Mouse (Mus musculus) C2C12 (cell line): Measurements from ENCODE around the gene Mrpl39. TPM values are rescaled to one million over a fixed set of nuclear protein-coding genes. Genes with fewer than 3 reads are reported as not detected.

Experiments used
- H3K27me3 ChIP-seq: one replicate; pipeline ENCODE4 v1.6.1; 2011; ENCODE audit not compliant: control insufficient read depth, insufficient read depth, insufficient read length
- H3K36me3 ChIP-seq: one replicate; pipeline ENCODE4 v1.6.1; 2011; ENCODE audit not compliant: control insufficient read depth, insufficient read depth
- H3K4me3 ChIP-seq: one replicate; pipeline ENCODE4 v1.5.1; 2011; ENCODE audit warnings: mild to moderate bottlenecking, control low read depth; ENCODE audit not compliant: poor library complexity, insufficient read depth, severe bottlenecking
- H3K79me2 ChIP-seq: one replicate; pipeline ENCODE4 v1.6.1; 2011; ENCODE audit not compliant: control insufficient read depth, insufficient read depth
- H3K79me3 ChIP-seq: one replicate; pipeline ENCODE4 v1.6.1; 2011; ENCODE audit warnings: low read depth, control low read depth
- H3ac ChIP-seq: one replicate; pipeline ENCODE3; 2011; ENCODE audit warnings: low read depth; ENCODE audit not compliant: control insufficient read depth, insufficient read length
- CEBPB ChIP-seq: IDR thresholded peaks from one replicate; pipeline ENCODE4 v1.6.1; 2011; ENCODE audit warnings: low read depth, mild to moderate bottlenecking, control low read depth, moderate library complexity
- CTCF ChIP-seq: IDR thresholded peaks from one replicate; pipeline ENCODE4 v1.5.1; 2011; ENCODE audit not compliant: control insufficient read depth, insufficient read depth, insufficient read length
- FOSL1 ChIP-seq: IDR thresholded peaks from one replicate; pipeline ENCODE4 v1.8.0; 2011; ENCODE audit warnings: mild to moderate bottlenecking, low read length; ENCODE audit not compliant: poor library complexity, insufficient read depth, severe bottlenecking
- MAX ChIP-seq: IDR thresholded peaks from one replicate; pipeline ENCODE4 v1.6.1; 2011; ENCODE audit warnings: mild to moderate bottlenecking, control low read depth
- MYOD1 ChIP-seq: IDR thresholded peaks from one replicate; pipeline ENCODE4 v1.6.1; 2011; ENCODE audit warnings: low read depth; ENCODE audit not compliant: control insufficient read depth, insufficient read length
- MYOG ChIP-seq: IDR thresholded peaks from one replicate; pipeline ENCODE4 v1.6.1; 2011; ENCODE audit not compliant: control insufficient read depth, insufficient read length; ENCODE audit errors: extremely low read depth
- USF1 ChIP-seq: IDR thresholded peaks from one replicate; pipeline ENCODE4 v1.6.1; 2011; ENCODE audit warnings: low read depth, mild to moderate bottlenecking, control low read depth, moderate library complexity
- polyA plus RNA-seq: library from polyadenylated mRNA; unstranded; fragments of >200 nt; fragmentation: generic; extraction: Trizol; gene quantifications from one replicate; pipeline ENCODE4 v1.2.1, GENCODE M21; 2012; ENCODE audit warnings: missing spikeins

The Mrpl39 gene
- polyA plus RNA-seq, 1 experiment = 44.7 TPM

DNA sequence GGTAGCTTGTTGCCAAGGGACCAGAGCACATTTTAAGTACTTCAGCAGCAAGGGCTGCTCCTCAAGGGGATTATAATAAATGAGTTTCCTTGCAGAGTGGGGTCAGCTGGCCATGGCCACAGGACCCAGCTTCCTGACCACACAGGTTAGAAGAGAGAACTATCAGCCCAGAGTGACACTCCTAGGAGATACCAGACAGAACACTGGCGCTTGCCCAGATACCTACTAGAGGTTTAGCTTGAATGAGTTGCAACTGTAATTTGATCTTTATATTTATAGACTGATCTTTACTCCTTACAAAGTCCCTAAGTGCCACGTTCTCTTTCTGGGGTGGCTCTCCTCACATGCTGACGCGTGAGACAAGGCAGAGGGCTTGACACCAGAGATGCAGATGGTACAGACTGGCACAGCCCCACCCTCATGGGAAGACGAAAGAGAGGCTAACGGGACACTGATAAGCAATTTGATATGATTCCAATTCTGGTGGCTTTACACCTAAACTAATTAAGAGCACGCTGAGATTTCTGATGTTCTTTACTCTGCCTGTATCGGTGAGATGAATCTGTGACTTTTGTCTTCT lies 30.8 kb downstream of the Mrpl39 start:
- no peaks in the 10 kb centered on the region for H3K36me3 ChIP-seq
- no peaks in the 10 kb centered on the region for H3K27me3 ChIP-seq
- H3K79me2 ChIP-seq = peaks cover 67% of the 10 kb centered on the region
- H3K79me3 ChIP-seq = peaks cover 44% of the 10 kb centered on the region
- no peak overlapping the region for H3K4me3 ChIP-seq
- no peak overlapping the region for H3ac ChIP-seq
- TF ChIP-seq MAX (no peak), FOSL1 (no peak), CTCF (no peak), MYOG (no peak), CEBPB (no peak), MYOD1 (no peak), USF1 (no peak)

DNA sequence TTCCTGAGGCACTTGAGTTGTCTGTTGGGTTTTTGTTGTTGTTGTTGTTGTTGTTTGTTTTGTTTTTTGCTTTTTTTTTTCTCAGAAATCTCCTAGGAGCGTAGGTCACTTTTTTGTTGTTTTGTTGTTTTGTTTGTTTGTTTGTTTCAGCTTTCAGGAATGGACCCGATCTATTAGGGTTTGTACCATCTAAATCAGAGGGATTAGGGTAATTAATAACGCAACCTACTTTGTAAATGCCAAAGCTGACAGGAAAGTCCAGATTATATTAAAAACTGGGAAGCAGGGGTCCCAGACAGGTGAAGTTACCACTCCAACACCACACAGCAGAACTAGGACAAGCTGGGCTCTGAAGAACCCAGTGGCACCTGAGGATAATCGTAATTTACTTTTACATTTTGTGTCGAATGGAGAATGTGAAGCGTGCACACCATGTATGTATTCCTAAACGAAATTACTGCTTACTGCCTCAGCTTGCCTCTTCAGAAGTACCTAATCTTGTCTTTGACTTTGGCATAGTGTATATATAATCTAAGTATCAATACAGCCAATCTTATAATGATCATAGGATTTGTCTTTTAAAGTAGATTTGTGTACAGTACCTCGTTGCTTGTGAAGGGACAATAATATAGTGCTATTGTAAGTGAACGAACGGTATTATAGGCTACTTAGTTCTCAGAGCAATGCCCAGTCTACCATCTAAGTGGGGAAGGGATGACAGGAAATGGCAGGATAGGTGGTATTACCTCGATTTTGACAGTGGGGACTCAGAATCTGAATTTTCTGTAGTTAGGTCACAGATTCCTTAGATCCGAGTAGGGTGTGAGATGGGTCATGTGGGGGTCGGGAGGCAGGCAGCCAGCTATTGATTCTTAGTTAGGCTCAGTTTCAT lies 31.5 kb downstream of the Mrpl39 start:
- H3K79me3 ChIP-seq = peaks cover 44% of the 10 kb centered on the region
- H3K79me2 ChIP-seq = peaks cover 60% of the 10 kb centered on the region
- peak overlapping the region; percentile 54 for H3K4me3 ChIP-seq
- TF ChIP-seq CEBPB (no peak), CTCF (no peak)
- H3K36me3 ChIP-seq = no peaks in the 10 kb centered on the region
- H3K27me3 ChIP-seq = no peaks in the 10 kb centered on the region
- H3ac ChIP-seq = peak overlapping the region; percentile 84

DNA sequence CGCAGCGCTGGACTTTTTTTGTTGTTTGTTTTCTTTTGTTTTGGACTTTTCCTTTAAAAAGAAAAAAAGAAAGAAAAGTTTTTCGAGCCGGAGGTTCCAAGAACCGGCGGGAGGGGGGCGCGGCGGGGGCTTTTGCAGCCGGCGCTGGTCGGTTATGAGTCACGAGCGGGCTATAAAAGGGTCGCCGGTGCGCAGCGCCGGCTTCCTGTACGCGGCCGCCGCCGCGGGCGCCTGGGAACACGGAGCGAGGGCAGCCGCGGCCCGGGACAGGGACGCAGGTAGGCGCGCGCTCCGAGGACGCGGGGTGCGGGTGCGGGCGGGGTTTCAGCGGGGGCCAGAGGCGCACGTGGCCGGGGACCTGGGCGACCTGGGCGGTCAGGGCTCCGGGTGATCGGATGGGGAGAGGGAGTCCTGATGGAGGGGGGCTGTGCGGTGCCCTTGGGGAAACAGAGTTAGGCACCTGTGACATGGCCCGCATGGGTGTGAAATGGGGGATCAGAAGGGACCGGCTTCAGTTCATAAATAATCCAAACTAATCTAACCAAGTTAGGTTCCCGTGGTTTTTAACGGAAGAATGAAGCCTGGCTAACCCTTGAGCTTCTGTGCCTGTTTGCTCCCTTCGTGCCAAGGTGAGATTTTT lies 32.3 kb downstream of the Mrpl39 start:
- Histone ChIP-seq H3K36me3 (no peaks in the 10 kb centered on the region), H3ac (peak overlapping the region; percentile 84), H3K79me3 (peaks cover 41% of the 10 kb centered on the region), H3K4me3 (peak overlapping the region; percentile 54), H3K27me3 (no peaks in the 10 kb centered on the region), H3K79me2 (peaks cover 52% of the 10 kb centered on the region)
- TF ChIP-seq FOSL1 (no peak), CTCF (no peak), USF1 (no peak), MYOG (no peak), MAX (no peak), CEBPB (no peak), MYOD1 (no peak)

DNA sequence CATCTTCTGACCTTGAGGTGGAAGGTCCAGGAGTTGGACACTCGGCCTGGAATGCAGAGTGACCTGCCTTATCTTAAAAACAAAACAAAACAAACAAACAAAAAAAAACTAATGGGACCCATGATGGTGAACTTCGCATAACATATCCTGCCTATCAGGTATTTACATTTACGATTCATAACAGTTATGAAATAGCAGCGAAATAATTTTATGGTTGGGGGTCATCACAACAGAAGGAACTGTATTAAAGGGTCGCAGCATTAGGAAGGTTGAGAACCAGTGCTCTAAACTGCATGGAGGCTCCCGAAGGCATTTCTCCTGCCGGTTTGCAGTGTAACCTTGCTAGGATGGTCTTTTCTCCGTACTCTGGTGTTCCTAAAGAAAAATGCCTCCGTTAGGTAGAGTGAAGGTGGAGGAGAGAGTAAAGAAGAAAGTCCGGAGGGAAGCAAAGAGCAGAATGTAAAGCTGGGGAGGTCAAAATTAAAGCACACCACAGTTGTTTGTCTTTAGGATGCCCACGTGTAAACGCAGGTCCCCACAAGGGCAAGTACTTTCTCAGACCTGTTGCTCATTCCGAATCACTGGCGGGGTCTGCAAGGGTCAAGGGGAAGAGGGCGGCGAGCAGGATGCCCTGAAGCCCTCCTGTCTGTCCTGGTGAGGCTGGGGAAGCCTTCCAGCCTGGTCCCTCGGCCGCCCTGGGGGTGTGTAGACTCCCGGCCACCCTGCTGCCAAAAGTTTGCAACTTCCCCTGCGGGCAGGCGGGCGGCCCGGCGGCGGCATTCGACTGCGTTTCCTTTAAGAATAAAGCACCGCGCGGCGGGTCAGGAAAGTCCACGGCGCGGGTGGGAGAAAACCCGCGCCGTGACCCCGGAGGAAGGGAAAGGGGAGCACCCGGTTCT lies 33.1 kb downstream of the Mrpl39 start:
- Histone ChIP-seq H3ac (peak overlapping the region; percentile 5), H3K4me3 (peak overlapping the region; percentile 54), H3K79me3 (peaks cover 36% of the 10 kb centered on the region), H3K36me3 (no peaks in the 10 kb centered on the region), H3K27me3 (no peaks in the 10 kb centered on the region), H3K79me2 (peaks cover 44% of the 10 kb centered on the region)
- TF ChIP-seq MYOD1 = no peak
- TF ChIP-seq USF1 = no peak
- TF ChIP-seq MYOG = no peak

DNA sequence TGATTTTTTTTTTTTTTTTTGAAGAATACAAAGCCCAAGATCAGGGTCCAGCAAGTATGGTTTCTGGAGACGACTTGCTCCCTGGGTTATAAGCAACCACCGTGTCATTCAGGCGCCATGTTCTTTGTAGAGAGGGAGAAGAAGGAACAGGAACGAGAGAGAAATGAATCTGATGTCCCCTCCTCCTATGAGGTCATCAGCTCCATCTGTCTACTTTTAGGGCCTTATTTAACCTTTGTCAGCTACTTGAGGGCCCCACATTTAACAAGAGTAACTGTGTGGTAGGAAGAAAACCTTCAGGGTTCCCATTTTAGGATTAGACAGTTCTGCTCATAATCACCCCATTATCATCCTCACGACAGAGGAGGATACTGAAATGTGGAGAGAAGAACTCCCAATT lies 34.5 kb downstream of the Mrpl39 start:
- TF ChIP-seq FOSL1 = no peak
- no peak for TF ChIP-seq CEBPB
- no peak for TF ChIP-seq CTCF
- no peak for TF ChIP-seq MYOD1
- no peak for TF ChIP-seq MAX
- TF ChIP-seq USF1 = no peak
- no peak for TF ChIP-seq MYOG
- H3ac ChIP-seq = no peak overlapping the region
- peaks cover 30% of the 10 kb centered on the region for H3K79me2 ChIP-seq
- H3K27me3 ChIP-seq = no peaks in the 10 kb centered on the region
- no peak overlapping the region for H3K4me3 ChIP-seq
- H3K79me3 ChIP-seq = peaks cover 22% of the 10 kb centered on the region
- no peaks in the 10 kb centered on the region for H3K36me3 ChIP-seq
